Mouse (Mus musculus) small intestine, adult 2 months (tissue): ENCODE results near the gene Ulk4. TPM values are rescaled to one million over a fixed set of nuclear protein-coding genes. Genes with fewer than 3 reads are reported as not detected.

ENCODE experiments used
- H3K27ac ChIP-seq: fragments of 200-500 bp; 2 replicates; pipeline ENCODE4 v1.5.1; 2012; ENCODE audit warnings: low read depth, low read length, control low read depth, inconsistent platforms; ENCODE audit not compliant: insufficient read depth
- H3K27me3 ChIP-seq: fragments of 200-500 bp; 2 replicates; pipeline ENCODE4 v1.6.1; 2012; ENCODE audit warnings: mild to moderate bottlenecking, moderate library complexity, low read length, inconsistent platforms; ENCODE audit not compliant: control insufficient read depth, insufficient read depth
- H3K36me3 ChIP-seq: fragments of 200-500 bp; 2 replicates; pipeline ENCODE4 v1.6.1; 2012; ENCODE audit warnings: mild to moderate bottlenecking, low read length, control low read depth, inconsistent platforms; ENCODE audit not compliant: control insufficient read depth, insufficient read depth
- H3K4me1 ChIP-seq: fragments of 200-500 bp; 2 replicates; pipeline ENCODE4 v1.6.1; 2012; ENCODE audit warnings: low read length, inconsistent platforms, mixed read lengths; ENCODE audit not compliant: control insufficient read depth, insufficient read depth, insufficient read length
- H3K4me3 ChIP-seq: fragments of 200-500 bp; 2 replicates; pipeline ENCODE4 v1.5.1; 2012; ENCODE audit warnings: low read depth, mild to moderate bottlenecking, control low read depth, inconsistent platforms, low read length, moderate library complexity
- CTCF ChIP-seq: fragments of 200-500 bp; IDR thresholded peaks from 2 replicates; pipeline ENCODE4 v1.5.1; 2012; ENCODE audit warnings: low read depth, mild to moderate bottlenecking, control low read depth, inconsistent platforms, low read length, moderate library complexity, mixed read lengths; ENCODE audit not compliant: insufficient replicate concordance, insufficient read length; ENCODE audit errors: extremely low read depth
- POLR2A ChIP-seq: fragments of 200-500 bp; IDR thresholded peaks from 2 replicates; pipeline ENCODE4 v1.6.1; 2012; ENCODE audit warnings: low read depth, mild to moderate bottlenecking, control low read depth, inconsistent platforms, low read length, moderate library complexity
- WGBS: fragments of 180-500 bp; shearing (Covaris S2); methylation state at CpG from one replicate; pipeline ENCODE4 v1.1.7; 2018; 5-methylcytosine and 5-hydroxymethylcytosine counted together
- polyA plus RNA-seq: library from polyadenylated mRNA; depleted of rRNA; stranded (reverse); fragments of >200 nt; gene quantifications from 2 replicates; pipeline ENCODE4 v1.2.3, GENCODE M21; 2012; rRNA removed

Ulk4 gene
- polyA plus RNA-seq, 1 experiment: 0.65 TPM

DNA sequence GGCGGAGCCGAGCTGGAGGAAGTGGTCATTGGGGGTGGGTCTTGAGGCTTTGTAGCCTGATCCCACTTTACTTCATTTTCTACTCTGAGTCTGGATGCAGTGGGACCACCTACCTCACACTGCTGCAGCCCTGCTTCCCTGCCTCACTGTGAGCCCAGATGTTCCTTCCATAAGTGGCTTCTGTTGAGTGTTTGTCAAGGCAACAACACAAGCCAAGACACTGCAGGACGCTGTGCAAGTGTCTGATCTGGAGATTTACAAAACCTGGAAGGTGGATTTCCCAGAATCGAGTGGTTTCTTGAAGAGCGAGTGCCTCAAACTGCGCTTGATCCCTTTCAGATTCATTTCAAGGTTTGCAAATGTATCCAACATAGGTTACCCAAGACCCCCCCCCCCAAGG, 368.5 kb downstream of the Ulk4 start:
- Histone ChIP-seq H3K36me3 (no peaks in the 10 kb centered on the region), H3K27ac (no peak overlapping the region), H3K4me3 (no peak overlapping the region), H3K4me1 (no peaks in the 10 kb centered on the region), H3K27me3 (no peaks in the 10 kb centered on the region)
- TF ChIP-seq POLR2A: no peak
- TF ChIP-seq CTCF: no peak
- 87% methylated on average over 6 of the region's 6 CpGs for WGBS

Other genes starting within 250 kb of the Ulk4 start
- 55.4 and 99.8 TPM in 2 replicates for gene Trak1, start 20.3 kb upstream of the Ulk4 start, polyA plus RNA-seq
- gene Cck, start 218.5 kb upstream of the Ulk4 start, polyA plus RNA-seq: 168 and 248 TPM in 2 replicates